Mouse (Mus musculus) erythroblast, embryonic 14.5 days (primary cell): ENCODE results near the gene Lingo4. TPM values are rescaled to one million over a fixed set of nuclear protein-coding genes. Genes with fewer than 3 reads are reported as not detected.

Experiments
- H3K27me3 ChIP-seq: 2 replicates; pipeline ENCODE4 v1.6.1; 2012; ENCODE audit warnings: inconsistent platforms; ENCODE audit not compliant: control insufficient read depth
- H3K36me3 ChIP-seq: 2 replicates; pipeline ENCODE4 v1.6.1; 2012; ENCODE audit warnings: mild to moderate bottlenecking, inconsistent platforms; ENCODE audit not compliant: control insufficient read depth
- H3K4me1 ChIP-seq: 2 replicates; pipeline ENCODE4 v1.6.1; 2012; ENCODE audit warnings: inconsistent platforms; ENCODE audit not compliant: control insufficient read depth
- H3K4me3 ChIP-seq: replicated peaks from 2 replicates; pipeline ENCODE3; 2012; ENCODE audit warnings: moderate library complexity, mild to moderate bottlenecking, inconsistent platforms
- H3K9me3 ChIP-seq: 2 replicates; pipeline ENCODE4 v1.6.1; 2012; ENCODE audit warnings: low read length, inconsistent platforms, mixed read lengths; ENCODE audit not compliant: control insufficient read depth
- GATA1 ChIP-seq: IDR thresholded peaks from 2 replicates; pipeline ENCODE4 v1.6.1; 2012; ENCODE audit warnings: low read length, inconsistent platforms, mixed read lengths
- TAL1 ChIP-seq: IDR thresholded peaks from 3 replicates; pipeline ENCODE4 v1.6.1; 2012; ENCODE audit warnings: low read length, inconsistent platforms, mixed read lengths
- polyA plus RNA-seq: library from polyadenylated mRNA; stranded (reverse); fragments of >175 nt; gene quantifications from 2 replicates; pipeline ENCODE4 v1.2.3, GENCODE M21; 2012

Gene Lingo4
- polyA plus RNA-seq, 1 experiment: not detected

- no peaks in the 10 kb centered on the region for H3K4me1 ChIP-seq
- H3K9me3 ChIP-seq: no peaks in the 10 kb centered on the region
- no peak for TF ChIP-seq TAL1
- TF ChIP-seq GATA1: no peak
- no peaks in the 10 kb centered on the region for H3K27me3 ChIP-seq
- H3K4me3 ChIP-seq: no peak overlapping the region
- H3K36me3 ChIP-seq: no peaks in the 10 kb centered on the region
Measured at GRCm38 (mm10) chr3:94379831-94380510, 18.3 kb upstream of the Lingo4 start.

GRCm38 (mm10) chr3:94382308-94382707 lies 16.0 kb upstream of the Lingo4 start:
- Histone ChIP-seq H3K4me3 (no peak overlapping the region), H3K27me3 (no peaks in the 10 kb centered on the region), H3K4me1 (no peaks in the 10 kb centered on the region), H3K36me3 (no peaks in the 10 kb centered on the region), H3K9me3 (no peaks in the 10 kb centered on the region)
- TF ChIP-seq GATA1 (no peak), TAL1 (no peak)

GRCm38 (mm10) chr3:94383476-94383875 lies 14.8 kb upstream of the Lingo4 start:
- no peak overlapping the region for H3K4me3 ChIP-seq
- no peaks in the 10 kb centered on the region for H3K27me3 ChIP-seq
- H3K4me1 ChIP-seq: no peaks in the 10 kb centered on the region
- no peaks in the 10 kb centered on the region for H3K36me3 ChIP-seq
- no peaks in the 10 kb centered on the region for H3K9me3 ChIP-seq
- no peak for TF ChIP-seq TAL1
- TF ChIP-seq GATA1: no peak

- H3K9me3 ChIP-seq: no peaks in the 10 kb centered on the region
- H3K36me3 ChIP-seq: no peaks in the 10 kb centered on the region
- H3K4me1 ChIP-seq: no peaks in the 10 kb centered on the region
- no peak for TF ChIP-seq GATA1
- no peak for TF ChIP-seq TAL1
- no peak overlapping the region for H3K4me3 ChIP-seq
- no peaks in the 10 kb centered on the region for H3K27me3 ChIP-seq
Measured at GRCm38 (mm10) chr3:94386671-94387070, 11.6 kb upstream of the Lingo4 start.

- H3K4me3 ChIP-seq: no peak overlapping the region
- TF ChIP-seq GATA1 (no peak), TAL1 (no peak)
- H3K27me3 ChIP-seq: no peaks in the 10 kb centered on the region
- H3K36me3 ChIP-seq: no peaks in the 10 kb centered on the region
- H3K9me3 ChIP-seq: no peaks in the 10 kb centered on the region
- H3K4me1 ChIP-seq: no peaks in the 10 kb centered on the region
Measured at GRCm38 (mm10) chr3:94387391-94387790, 10.9 kb upstream of the Lingo4 start.

- Histone ChIP-seq H3K4me3 (no peak overlapping the region), H3K4me1 (no peaks in the 10 kb centered on the region), H3K27me3 (no peaks in the 10 kb centered on the region)
Measured at GRCm38 (mm10) chr3:94388047-94388446, 10.3 kb upstream of the Lingo4 start.

GRCm38 (mm10) chr3:94389420-94389819 lies 8.9 kb upstream of the Lingo4 start:
- H3K4me3 ChIP-seq: no peak overlapping the region
- no peaks in the 10 kb centered on the region for H3K27me3 ChIP-seq
- TF ChIP-seq TAL1 (no peak), GATA1 (no peak)
- no peaks in the 10 kb centered on the region for H3K9me3 ChIP-seq
- H3K36me3 ChIP-seq: no peaks in the 10 kb centered on the region
- H3K4me1 ChIP-seq: no peaks in the 10 kb centered on the region

More at GRCm38 (mm10) chr3:94388047-94388446, 10.3 kb upstream of the Lingo4 start:
- TF ChIP-seq TAL1 (no peak), GATA1 (no peak)
- Histone ChIP-seq H3K9me3 (no peaks in the 10 kb centered on the region), H3K36me3 (no peaks in the 10 kb centered on the region)

GRCm38 (mm10) chr3:94391001-94391400 lies 7.3 kb upstream of the Lingo4 start:
- H3K4me3 ChIP-seq: no peak overlapping the region
- H3K9me3 ChIP-seq: no peaks in the 10 kb centered on the region
- TF ChIP-seq TAL1 (no peak), GATA1 (no peak)
- H3K4me1 ChIP-seq: no peaks in the 10 kb centered on the region
- H3K27me3 ChIP-seq: no peaks in the 10 kb centered on the region
- H3K36me3 ChIP-seq: no peaks in the 10 kb centered on the region

- H3K4me3 ChIP-seq: no peak overlapping the region
- no peaks in the 10 kb centered on the region for H3K4me1 ChIP-seq
- peaks cover 3% of the 10 kb centered on the region for H3K27me3 ChIP-seq
Measured at GRCm38 (mm10) chr3:94392128-94392527, 6.2 kb upstream of the Lingo4 start.

GRCm38 (mm10) chr3:94393049-94393448 lies 5.3 kb upstream of the Lingo4 start:
- H3K4me3 ChIP-seq: no peak overlapping the region
- H3K4me1 ChIP-seq: no peaks in the 10 kb centered on the region
- peaks cover 11% of the 10 kb centered on the region for H3K27me3 ChIP-seq
- TF ChIP-seq GATA1 (no peak), TAL1 (no peak)
- no peaks in the 10 kb centered on the region for H3K36me3 ChIP-seq
- H3K9me3 ChIP-seq: no peaks in the 10 kb centered on the region

More at GRCm38 (mm10) chr3:94392128-94392527, 6.2 kb upstream of the Lingo4 start:
- TF ChIP-seq TAL1: no peak
- TF ChIP-seq GATA1: no peak
- no peaks in the 10 kb centered on the region for H3K9me3 ChIP-seq
- no peaks in the 10 kb centered on the region for H3K36me3 ChIP-seq
